Mouse (Mus musculus) kidney, postnatal 0 days (tissue): ENCODE results near the gene Slamf9. TPM values are rescaled to one million over a fixed set of nuclear protein-coding genes. Genes with fewer than 3 reads are reported as not detected.

Source experiments
- ATAC-seq: fragments of 200-750 bp; cut with Nextera tagmentation; replicated peaks from 2 replicates; pipeline ENCODE4 v1.8.0; 2017; ENCODE audit warnings: low read depth, moderate number of reproducible peaks, moderate TSS enrichment, moderate library complexity; ENCODE audit not compliant: low FRiP score
- DNase-seq: peaks from one replicate; pipeline ENCODE4 v3.0.0-alpha.2; 2016; ENCODE audit warnings: low spot score
- H3K27ac ChIP-seq: fragments of 300-500 bp; sonication (generic); 2 replicates; pipeline ENCODE4 v1.5.1; 2014; ENCODE audit warnings: mild to moderate bottlenecking
- H3K27me3 ChIP-seq: fragments of 300-500 bp; sonication (generic); 2 replicates; pipeline ENCODE4 v1.6.1; 2014; ENCODE audit warnings: low read length, mixed read lengths; ENCODE audit not compliant: insufficient read depth
- H3K36me3 ChIP-seq: fragments of 300-500 bp; sonication (generic); 2 replicates; pipeline ENCODE4 v1.6.1; 2014; ENCODE audit warnings: low read length, mixed read lengths; ENCODE audit not compliant: insufficient read depth
- H3K4me1 ChIP-seq: fragments of 300-500 bp; sonication (generic); replicated peaks from 2 replicates; pipeline ENCODE4 v1.6.1; 2014; ENCODE audit warnings: antibody characterized with exemption, low read length, mixed read lengths; ENCODE audit not compliant: insufficient read depth
- H3K4me2 ChIP-seq: fragments of 300-500 bp; sonication (generic); 2 replicates; pipeline ENCODE4 v1.6.1; 2014; ENCODE audit warnings: mild to moderate bottlenecking, low read length, moderate library complexity, mixed read lengths
- H3K4me3 ChIP-seq: fragments of 300-500 bp; sonication (generic); replicated peaks from 2 replicates; pipeline ENCODE4 v1.5.1; 2014; ENCODE audit warnings: low read depth, low read length
- H3K9ac ChIP-seq: fragments of 300-500 bp; sonication (generic); 2 replicates; pipeline ENCODE4 v1.6.1; 2014; ENCODE audit warnings: low read depth, low read length
- H3K9me3 ChIP-seq: fragments of 300-500 bp; sonication (generic); replicated peaks from 2 replicates; pipeline ENCODE4 v1.6.1; 2016; ENCODE audit warnings: low read length, inconsistent platforms, mixed read lengths
- CTCF ChIP-seq: IDR thresholded peaks from 2 replicates; pipeline ENCODE4 v1.5.1; 2016; ENCODE audit warnings: antibody characterized with exemption, low read depth, mild to moderate bottlenecking, moderate library complexity
- WGBS: fragments of 180-500 bp; shearing (Covaris S2); extraction: QIAGEN DNeasy Blood & Tissue Kit; methylation state at CpG from one replicate; pipeline ENCODE4 v1.1.7; 2014; 5-methylcytosine and 5-hydroxymethylcytosine counted together
- polyA plus RNA-seq: library from polyadenylated mRNA; unstranded; fragments of >200 nt; fragmentation: Nextera tagmentation; extraction: Ambion mirVana; gene quantifications from 2 replicates; pipeline ENCODE4 v1.2.1, GENCODE M21; 2015

Slamf9 gene
- polyA plus RNA-seq, 1 experiment from 2014 or later, result 2.3 TPM

DNA sequence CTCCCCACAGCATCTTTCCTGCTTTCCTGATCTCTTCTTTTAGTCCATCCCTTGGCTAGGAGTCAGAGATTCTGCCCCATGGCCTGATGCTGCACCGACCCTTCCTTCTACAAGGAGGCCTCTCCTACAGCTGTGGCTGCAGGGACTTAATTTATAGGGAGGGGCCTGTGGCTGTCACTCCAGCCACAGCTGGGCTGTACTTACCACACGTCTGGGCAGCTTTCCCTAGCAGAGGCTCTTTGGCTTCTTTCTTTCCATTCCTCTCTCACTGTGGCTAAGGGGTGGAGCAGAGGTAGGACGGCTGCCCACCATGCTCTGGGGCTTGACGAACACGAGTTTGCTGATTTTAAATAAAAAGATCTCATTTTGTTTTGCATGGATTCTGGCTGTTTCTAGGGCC lies 31.8 kb downstream of the Slamf9 start:
- ATAC-seq (no peak), DNase-seq (no peak)
- Histone ChIP-seq H3K4me1 (peaks cover 27% of the 10 kb centered on the region), H3K27ac (no peak overlapping the region), H3K27me3 (no peaks in the 10 kb centered on the region), H3K4me3 (no peak overlapping the region), H3K4me2 (no peak overlapping the region), H3K9ac (no peak overlapping the region), H3K9me3 (no peaks in the 10 kb centered on the region), H3K36me3 (peaks cover 20% of the 10 kb centered on the region)
- 61% methylated on average over 5 of the region's 5 CpGs for WGBS
- no peak for TF ChIP-seq CTCF

GRCm38 (mm10) chr1:172507701-172508100 lies 32.5 kb downstream of the Slamf9 start:
- Histone ChIP-seq H3K4me1 (peaks cover 23% of the 10 kb centered on the region), H3K4me3 (no peak overlapping the region), H3K9me3 (no peaks in the 10 kb centered on the region), H3K36me3 (peaks cover 20% of the 10 kb centered on the region), H3K27ac (no peak overlapping the region), H3K4me2 (no peak overlapping the region), H3K9ac (no peak overlapping the region), H3K27me3 (no peaks in the 10 kb centered on the region)
- no peak for DNase-seq
- ATAC-seq, result no peak
- 87% methylated on average over 3 of the region's 3 CpGs for WGBS
- no peak for TF ChIP-seq CTCF

- WGBS, result 62% methylated on average over 2 of the region's 2 CpGs
- no peak for ATAC-seq
- H3K27ac ChIP-seq, result no peak overlapping the region
Observed at GRCm38 (mm10) chr1:172508172-172508571, 33.0 kb downstream of the Slamf9 start.

GRCm38 (mm10) chr1:172509235-172509634 lies 34.1 kb downstream of the Slamf9 start:
- no peak for TF ChIP-seq CTCF
- Histone ChIP-seq H3K9me3 (no peaks in the 10 kb centered on the region), H3K4me2 (no peak overlapping the region), H3K27ac (0 out of 2 replicates have a peak overlapping the region, but pooled peaks have one; percentile 47), H3K4me3 (no peak overlapping the region), H3K27me3 (no peaks in the 10 kb centered on the region), H3K36me3 (peaks cover 20% of the 10 kb centered on the region), H3K4me1 (peaks cover 22% of the 10 kb centered on the region), H3K9ac (no peak overlapping the region)
- no peak for ATAC-seq
- DNase-seq, result no peak
- WGBS, result 75% methylated on average over 5 of the region's 5 CpGs

More at GRCm38 (mm10) chr1:172508172-172508571, 33.0 kb downstream of the Slamf9 start:
- DNase-seq, result no peak
- no peaks in the 10 kb centered on the region for H3K9me3 ChIP-seq
- no peak for TF ChIP-seq CTCF
- no peaks in the 10 kb centered on the region for H3K27me3 ChIP-seq
- H3K4me1 ChIP-seq, result peaks cover 25% of the 10 kb centered on the region
- H3K4me3 ChIP-seq, result no peak overlapping the region
- H3K4me2 ChIP-seq, result no peak overlapping the region
- peaks cover 20% of the 10 kb centered on the region for H3K36me3 ChIP-seq
- H3K9ac ChIP-seq, result no peak overlapping the region

DNA sequence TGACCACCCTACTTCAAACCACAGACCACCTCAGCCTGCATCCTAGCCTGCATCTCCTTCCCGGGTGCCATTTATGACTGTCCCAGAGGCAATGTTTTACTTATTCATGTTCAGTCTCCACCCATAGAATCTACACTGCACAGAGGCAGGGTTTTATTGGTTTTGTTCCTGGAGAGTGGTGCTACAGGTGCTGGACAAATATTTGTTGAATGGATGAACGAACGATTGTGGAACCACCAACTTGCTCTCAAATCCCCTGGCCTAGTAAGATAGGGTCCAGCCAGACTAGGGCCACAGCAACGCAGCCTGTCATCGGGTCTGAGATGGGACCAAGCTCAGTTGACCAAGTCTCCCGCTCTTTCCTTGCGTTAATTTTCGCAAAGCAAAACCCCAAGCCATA lies 34.8 kb downstream of the Slamf9 start:
- Histone ChIP-seq H3K4me2 (peak overlapping the region; percentile 25; the same call in 1 of the 2 replicates), H3K36me3 (peaks cover 20% of the 10 kb centered on the region), H3K9me3 (no peaks in the 10 kb centered on the region), H3K27me3 (no peaks in the 10 kb centered on the region), H3K4me3 (no peak overlapping the region), H3K4me1 (peaks cover 21% of the 10 kb centered on the region), H3K9ac (no peak overlapping the region), H3K27ac (peak overlapping the region; percentile 47; the same call in 1 of the 2 replicates)
- DNase-seq (no peak), ATAC-seq (no peak)
- no peak for TF ChIP-seq CTCF
- 36% methylated on average over 8 of the region's 8 CpGs for WGBS

DNA sequence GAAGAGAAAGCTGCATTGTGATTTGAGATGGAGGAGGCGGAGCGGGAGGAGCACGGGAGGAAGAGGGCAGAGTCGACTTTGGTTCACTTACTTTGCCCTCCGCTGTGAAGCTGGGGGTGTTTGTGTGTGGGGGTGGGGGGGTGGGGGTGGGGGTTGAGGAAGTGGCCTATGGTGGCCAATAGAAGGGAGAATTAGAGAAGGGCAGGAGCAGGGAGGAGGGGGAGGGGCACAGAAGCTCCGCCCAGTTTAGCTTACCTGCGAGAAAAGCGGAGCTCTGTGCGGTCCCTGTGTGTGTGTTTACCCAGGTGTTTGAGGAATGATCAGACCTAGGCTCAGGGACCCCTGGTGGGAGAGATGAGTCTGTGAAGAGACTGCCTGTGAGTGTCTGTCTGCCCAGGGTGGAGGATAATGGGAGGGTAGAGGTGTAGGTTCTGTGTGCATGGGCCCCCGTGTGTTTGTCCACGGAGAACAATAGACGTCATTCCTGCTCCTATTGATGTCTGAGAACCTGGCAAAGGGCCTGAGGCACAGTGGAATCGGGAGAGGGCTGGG lies 35.3 kb downstream of the Slamf9 start:
- Histone ChIP-seq H3K4me2 (peak overlapping the region; percentile 25; the same call in 1 of the 2 replicates), H3K9me3 (no peaks in the 10 kb centered on the region), H3K27me3 (no peaks in the 10 kb centered on the region), H3K9ac (no peak overlapping the region), H3K4me3 (no peak overlapping the region), H3K36me3 (peaks cover 15% of the 10 kb centered on the region), H3K4me1 (peaks cover 26% of the 10 kb centered on the region), H3K27ac (0 out of 2 replicates have a peak overlapping the region, but pooled peaks have one; percentile 47)
- DNase-seq, result peak; percentile 42
- TF ChIP-seq CTCF, result no peak
- peak; percentile 87 for ATAC-seq
- 19% methylated on average over 13 of the region's 13 CpGs for WGBS
